Mouse (Mus musculus) hematopoietic stem cell, adult 5-6 weeks (primary cell): ENCODE data around the gene Anxa2. TPM values are rescaled to one million over a fixed set of nuclear protein-coding genes. Genes with fewer than 3 reads are reported as not detected.

Experiments used
- ATAC-seq, 2 experiments: fragments of 125-278 bp in 1 of 2; replicated peaks in 1 of 2; 2 replicates each; pipeline ENCODE4 v1.8.0; 2016 to 2017; ENCODE audit warnings: inconsistent platforms in 2 of 2, mild to moderate bottlenecking in 2 of 2, moderate number of reproducible peaks in 2 of 2, low read depth in 1 of 2, moderate TSS enrichment in 1 of 2; ENCODE audit not compliant: low FRiP score in 2 of 2, poor library complexity in 2 of 2, severe bottlenecking in 2 of 2, insufficient read depth in 1 of 2, low TSS enrichment in 1 of 2
- total RNA-seq: library from RNA; stranded (forward); fragments of 172-1452, 232-1000 nt; gene quantifications from 2 replicates; pipeline ENCODE4 v1.2.3, GENCODE M21; 2017

Anxa2 gene
- total RNA-seq, result 47.5 and 80.7 TPM in 2 replicates

GRCm38 (mm10) chr9:69453066-69453900 lies at the start of gene Anxa2:
Gene Anxa2 (plus strand): TSS chr9:69453620.
- peak; percentile 69 to 81 for ATAC-seq

GRCm38 (mm10) chr9:69404671-69405070 lies 48.7 kb upstream of the Anxa2 start:
- ATAC-seq, result no peak

GRCm38 (mm10) chr9:69419476-69419875 lies 33.9 kb upstream of the Anxa2 start:
- peak in 1 of 2 experiments; percentile 53; a peak in 1 of 4 replicates for ATAC-seq

- ATAC-seq, result no peak
Observed at GRCm38 (mm10) chr9:69430531-69430930, 22.9 kb upstream of the Anxa2 start.

- ATAC-seq, result no peak
Observed at GRCm38 (mm10) chr9:69431863-69432555, 21.4 kb upstream of the Anxa2 start.

- ATAC-seq, result no peak
Observed at GRCm38 (mm10) chr9:69435194-69435593, 18.2 kb upstream of the Anxa2 start.

GRCm38 (mm10) chr9:69435662-69436061 lies 17.8 kb upstream of the Anxa2 start:
- ATAC-seq, result no peak

GRCm38 (mm10) chr9:69439805-69440357 lies 13.5 kb upstream of the Anxa2 start:
- peak; percentile 54 to 71 for ATAC-seq

GRCm38 (mm10) chr9:69442471-69443038 lies 10.9 kb upstream of the Anxa2 start:
- peak; percentile 47 to 65; a peak in 2 of 4 replicates for ATAC-seq

GRCm38 (mm10) chr9:69443203-69443602 lies 10.2 kb upstream of the Anxa2 start:
- no peak for ATAC-seq

- ATAC-seq, result no peak
Observed at GRCm38 (mm10) chr9:69448801-69449200, 4.6 kb upstream of the Anxa2 start.

- no peak for ATAC-seq
Observed at GRCm38 (mm10) chr9:69450636-69451035, 2.8 kb upstream of the Anxa2 start.

GRCm38 (mm10) chr9:69451886-69452810 lies 1.3 kb upstream of the Anxa2 start:
- no peak for ATAC-seq

- ATAC-seq, result peak; percentile 59 to 66
Observed at GRCm38 (mm10) chr9:69453901-69454666, 664 bp downstream of the Anxa2 start.

GRCm38 (mm10) chr9:69454691-69455090 lies 1.3 kb downstream of the Anxa2 start:
- no peak for ATAC-seq

- no peak for ATAC-seq
Observed at GRCm38 (mm10) chr9:69455391-69455790, 2.0 kb downstream of the Anxa2 start.
